17 mouse cellular contexts compared by ENCODE assay signal in the genomic region with DNA sequence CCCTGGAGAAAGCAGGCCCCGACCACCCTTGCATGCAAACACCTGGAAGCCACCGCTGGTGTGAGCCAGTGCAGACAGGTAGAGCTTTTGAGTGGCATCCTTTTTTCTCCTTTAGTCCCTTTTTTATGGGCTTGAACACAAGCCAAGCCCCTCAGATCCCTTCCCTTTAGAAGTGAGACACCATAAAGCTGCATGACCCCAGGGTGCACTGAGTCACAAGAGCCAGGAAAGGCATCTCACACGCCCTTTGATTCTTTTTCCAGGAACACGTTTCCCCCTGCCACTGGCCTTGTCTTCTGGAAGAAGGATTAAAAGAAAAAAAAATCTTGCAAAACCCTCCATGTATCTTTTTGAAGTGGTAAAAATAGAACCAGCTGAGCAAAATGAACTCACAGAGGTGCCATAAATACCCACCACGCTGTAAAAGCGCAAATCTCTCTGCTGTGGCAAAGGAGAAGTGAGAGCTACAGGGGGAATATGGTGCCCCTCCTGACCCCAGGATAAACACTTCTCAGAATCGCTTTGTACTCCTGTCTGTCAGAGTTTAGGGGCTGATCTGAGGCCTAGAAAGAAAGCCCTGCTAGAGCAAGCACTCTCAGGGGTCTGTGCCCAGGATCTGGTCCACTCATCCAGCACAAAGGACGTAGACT.
A peak's percentile ranks its signal among the peaks of the same experiment; 100 is the strongest.
DNase-seq lines count a peak whose midpoint lies in the region; ATAC-seq and TF ChIP-seq lines count a peak whose summit lies in the region.
"Had no signal": no experiment of that assay in that cellular context is flagged by ENCODE, and none has a peak within 500 bp of the region (broad histone marks: within the 10 kb centered on the region; RNA-seq: fewer than 3 reads in every experiment).

No protein-coding gene starts in this region.

- no peak overlapping the region for H3K4me2 ChIP-seq in intestine, embryonic 14.5 days (ENCODE audit: low read length)
- H3K4me2 ChIP-seq in intestine, postnatal 0 days (replicated peaks; ENCODE audit: low read depth) = no peak overlapping the region
- H3K4me2 ChIP-seq in limb, embryonic 14.5 days (replicated peaks; ENCODE audit: low read depth, low read length, severe bottlenecking) = no peak overlapping the region
- H3K4me2 ChIP-seq: liver, embryonic 12.5 days; lung, embryonic 14.5 days had no signal

- no peak overlapping the region for H3K9ac ChIP-seq in intestine, embryonic 14.5 days (ENCODE audit: low read length)
- H3K9ac ChIP-seq in intestine, postnatal 0 days (ENCODE audit: low read depth, low read length) = no peak overlapping the region
- H3K9ac ChIP-seq in limb, embryonic 14.5 days (ENCODE audit: low read depth, low read length, severe bottlenecking) = no peak overlapping the region
- H3K9ac ChIP-seq: liver, embryonic 12.5 days; lung, embryonic 14.5 days had no signal

- H3K27ac ChIP-seq in intestine, embryonic 14.5 days (ENCODE audit: low read depth) = no peak overlapping the region
- no peak overlapping the region for H3K27ac ChIP-seq in intestine, postnatal 0 days (ENCODE audit: low read depth, low read length)
- H3K27ac ChIP-seq in embryonic facial prominence, embryonic 10.5 days (replicated peaks) = peak overlapping the region; percentile 73
- no peak overlapping the region; the same call in 1 of the 2 replicates for H3K27ac ChIP-seq in limb, embryonic 14.5 days (replicated peaks; ENCODE audit: low read depth, low read length)
- H3K27ac ChIP-seq: liver, embryonic 12.5 days had no signal

- TF ChIP-seq POLR2A in limb, embryonic 14.5 days (IDR thresholded peaks at IDR 0.05; ENCODE audit: borderline replicate concordance, extremely low read depth, insufficient read depth, insufficient read length) = no peak

- no peaks in the 10 kb centered on the region for H3K9me3 ChIP-seq in intestine, embryonic 14.5 days (ENCODE audit: control insufficient read depth, low read length)
- H3K9me3 ChIP-seq in intestine, postnatal 0 days (ENCODE audit: control insufficient read depth) = no peaks in the 10 kb centered on the region
- H3K9me3 ChIP-seq in embryonic facial prominence, embryonic 10.5 days = no peaks in the 10 kb centered on the region
- H3K9me3 ChIP-seq in limb, embryonic 14.5 days (ENCODE audit: control insufficient read depth, low read length) = no peaks in the 10 kb centered on the region
- H3K9me3 ChIP-seq: liver, embryonic 12.5 days had no signal

- DNase-seq in intestine, embryonic 14.5 days (ENCODE audit: low spot score) = peak; percentile 46
- DNase-seq in brain, adult 2 months (ENCODE audit: low read depth, low spot score) = peak; percentile 27
- DNase-seq in embryonic facial prominence, embryonic 10.5 days (ENCODE audit: low spot score) = no peak
- DNase-seq in limb, embryonic 14.5 days (ENCODE audit: low spot score) = peak; percentile 50
- DNase-seq in thymus, postnatal 0 days (ENCODE audit: low spot score) = no peak
- DNase-seq in yolk sac, embryonic 10.5 days (ENCODE audit: low spot score) = no peak
- DNase-seq: adrenal gland, postnatal 14 days; cerebellum, adult 9-10 months; heart, postnatal 36 days; kidney, adult 8-10 months; lung, embryonic 14.5 days; lung, postnatal 4 days; spleen, adult 18-20 months; thymus, postnatal 25 days had no signal

- 0 out of 2 replicates have a peak, but pooled peaks cover 7% of the 10 kb centered on the region for H3K4me1 ChIP-seq in intestine, embryonic 14.5 days (replicated peaks; ENCODE audit: control insufficient read depth, insufficient read depth, low read length)
- no peaks in the 10 kb centered on the region for H3K4me1 ChIP-seq in intestine, postnatal 0 days (replicated peaks; ENCODE audit: control insufficient read depth, insufficient read depth, low read length)
- peaks cover 35% of the 10 kb centered on the region for H3K4me1 ChIP-seq in embryonic facial prominence, embryonic 10.5 days
- peaks cover 24% of the 10 kb centered on the region for H3K4me1 ChIP-seq in limb, embryonic 14.5 days (ENCODE audit: control insufficient read depth, insufficient read depth, low read length)
- H3K4me1 ChIP-seq: liver, embryonic 12.5 days had no signal

- no peaks in the 10 kb centered on the region for H3K27me3 ChIP-seq in intestine, embryonic 14.5 days (replicated peaks; ENCODE audit: control insufficient read depth, insufficient read depth, low read length)
- H3K27me3 ChIP-seq in intestine, postnatal 0 days (replicated peaks; ENCODE audit: control insufficient read depth, insufficient read depth, low read length) = no peaks in the 10 kb centered on the region
- H3K27me3 ChIP-seq in embryonic facial prominence, embryonic 10.5 days (replicated peaks; ENCODE audit: low read depth, poor library complexity, severe bottlenecking) = no peaks in the 10 kb centered on the region
- H3K27me3 ChIP-seq in limb, embryonic 14.5 days (ENCODE audit: control insufficient read depth, insufficient read depth, low read length) = no peaks in the 10 kb centered on the region
- H3K27me3 ChIP-seq: liver, embryonic 12.5 days had no signal

- no peak overlapping the region for H3K4me3 ChIP-seq in intestine, embryonic 14.5 days (ENCODE audit: low read depth, low read length)
- H3K4me3 ChIP-seq in intestine, postnatal 0 days (ENCODE audit: low read depth, low read length) = no peak overlapping the region
- H3K4me3 ChIP-seq in embryonic facial prominence, embryonic 10.5 days = no peak overlapping the region
- no peak overlapping the region for H3K4me3 ChIP-seq in limb, embryonic 14.5 days (replicated peaks; ENCODE audit: low read length)
- H3K4me3 ChIP-seq: erythroblast, embryonic 14.5 days; liver, embryonic 12.5 days had no signal

- 32% methylated on average over 8 of the region's 8 CpGs for WGBS in intestine, embryonic 14.5 days
- 30% methylated on average over 8 of the region's 8 CpGs for WGBS in intestine, postnatal 0 days
- 30% methylated on average over 8 of the region's 8 CpGs for WGBS in embryonic facial prominence, embryonic 10.5 days
- 7% methylated on average over 8 of the region's 8 CpGs for WGBS in limb, embryonic 14.5 days

- H3K36me3 ChIP-seq in intestine, embryonic 14.5 days (ENCODE audit: control insufficient read depth, insufficient read depth, low read length) = no peaks in the 10 kb centered on the region
- H3K36me3 ChIP-seq in intestine, postnatal 0 days (ENCODE audit: control insufficient read depth, insufficient read depth) = no peaks in the 10 kb centered on the region
- H3K36me3 ChIP-seq in embryonic facial prominence, embryonic 10.5 days (replicated peaks) = no peaks in the 10 kb centered on the region
- no peaks in the 10 kb centered on the region for H3K36me3 ChIP-seq in limb, embryonic 14.5 days (ENCODE audit: control insufficient read depth, insufficient read depth, low read length)
- H3K36me3 ChIP-seq: liver, embryonic 12.5 days had no signal

- ATAC-seq in intestine, embryonic 14.5 days (replicated peaks; ENCODE audit: low FRiP score, low TSS enrichment, low read depth) = no peak
- no peak for ATAC-seq in intestine, postnatal 0 days
- ATAC-seq in limb, embryonic 14.5 days (ENCODE audit: low FRiP score, low read depth) = no peak
- ATAC-seq: liver, embryonic 12.5 days had no signal

- no peak for TF ChIP-seq CTCF in intestine, postnatal 0 days (IDR thresholded peaks at IDR 0.05; ENCODE audit: low read depth)

Comparison
In these comparisons a context has a peak if more than half of its experiments do, and no peak if none do; other contexts are left out.
1. DNase-seq: peak in intestine, embryonic 14.5 days (single experiment), brain, adult 2 months (single experiment) and limb, embryonic 14.5 days (single experiment); none in embryonic facial prominence, embryonic 10.5 days (single experiment), thymus, postnatal 0 days (single experiment) and yolk sac, embryonic 10.5 days (single experiment).